Comparison of ENCODE assay signal across 26 mouse cellular contexts in the genomic region with DNA sequence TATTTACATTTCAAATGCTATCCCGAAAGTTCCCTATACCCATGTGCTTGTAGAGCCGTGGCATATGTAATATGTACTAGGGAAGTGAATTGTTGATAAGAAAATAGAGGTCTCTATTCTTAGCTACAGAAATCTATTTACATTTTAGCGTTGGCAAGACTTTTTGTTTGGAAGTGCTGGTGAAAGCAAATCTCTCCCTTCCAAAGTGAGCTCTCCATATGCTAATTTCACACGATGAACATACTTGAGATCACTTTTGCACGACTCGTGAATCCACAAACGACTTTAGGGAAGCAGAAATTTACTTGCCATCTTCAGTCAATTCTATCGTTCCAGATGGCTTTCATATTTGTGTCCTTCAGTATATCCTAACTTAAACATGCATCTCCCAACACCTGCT. TPM values are rescaled to one million over a fixed set of nuclear protein-coding genes. Genes with fewer than 3 reads are reported as not detected.
DNase-seq lines count a peak whose midpoint lies in the region; ATAC-seq and TF ChIP-seq lines count a peak whose summit lies in the region.
"Had no signal": no experiment of that assay in that cellular context is flagged by ENCODE, and none has a peak within 500 bp of the region (broad histone marks: within the 10 kb centered on the region; RNA-seq: fewer than 3 reads in every experiment).

No protein-coding gene starts in this region.

- H3K27me3 ChIP-seq in forebrain, embryonic 16.5 days (replicated peaks; ENCODE audit: control insufficient read depth, insufficient read depth, low read length), result no peaks in the 10 kb centered on the region
- H3K27me3 ChIP-seq in forebrain, embryonic 12.5 days, result no peaks in the 10 kb centered on the region
- H3K27me3 ChIP-seq in lung, embryonic 16.5 days (ENCODE audit: control insufficient read depth, insufficient read depth, low read depth, low read length), result no peaks in the 10 kb centered on the region
- H3K27me3 ChIP-seq in lung, postnatal 0 days (replicated peaks; ENCODE audit: insufficient read depth, low read length), result no peaks in the 10 kb centered on the region
- no peaks in the 10 kb centered on the region for H3K27me3 ChIP-seq in embryonic facial prominence, embryonic 10.5 days (replicated peaks; ENCODE audit: low read depth, poor library complexity, severe bottlenecking)
- H3K27me3 ChIP-seq: CH12.LX; embryonic facial prominence, embryonic 13.5 days; embryonic facial prominence, embryonic 15.5 days; forebrain, embryonic 13.5 days; Patski had no signal

- no peaks in the 10 kb centered on the region for H3K4me1 ChIP-seq in forebrain, embryonic 16.5 days (replicated peaks; ENCODE audit: control insufficient read depth, insufficient read depth, low read length)
- no peaks in the 10 kb centered on the region for H3K4me1 ChIP-seq in forebrain, embryonic 12.5 days
- no peaks in the 10 kb centered on the region for H3K4me1 ChIP-seq in lung, embryonic 16.5 days (replicated peaks; ENCODE audit: control insufficient read depth, insufficient read depth, low read length)
- H3K4me1 ChIP-seq in lung, postnatal 0 days (ENCODE audit: insufficient read depth, low read depth, low read length), result no peaks in the 10 kb centered on the region
- peaks cover 3% of the 10 kb centered on the region; the same call in 1 of the 2 replicates for H3K4me1 ChIP-seq in embryonic facial prominence, embryonic 10.5 days
- H3K4me1 ChIP-seq: embryonic facial prominence, embryonic 13.5 days; embryonic facial prominence, embryonic 15.5 days; forebrain, embryonic 13.5 days had no signal

- 61% methylated on average over 8 of the region's 8 CpGs for WGBS in forebrain, embryonic 16.5 days
- 86% methylated on average over 8 of the region's 8 CpGs for WGBS in forebrain, embryonic 12.5 days
- WGBS in lung, embryonic 16.5 days, result 50% methylated on average over 8 of the region's 8 CpGs
- 46% methylated on average over 8 of the region's 8 CpGs for whole genome bisulfite sequencing in lung, postnatal 0 days
- 87% methylated on average over 8 of the region's 8 CpGs for WGBS in embryonic facial prominence, embryonic 10.5 days

- H3K36me3 ChIP-seq in forebrain, embryonic 16.5 days (ENCODE audit: control insufficient read depth, insufficient read depth), result no peaks in the 10 kb centered on the region
- no peaks in the 10 kb centered on the region for H3K36me3 ChIP-seq in forebrain, embryonic 12.5 days (replicated peaks)
- no peaks in the 10 kb centered on the region for H3K36me3 ChIP-seq in lung, embryonic 16.5 days (ENCODE audit: control insufficient read depth, insufficient read depth, low read length)
- no peaks in the 10 kb centered on the region for H3K36me3 ChIP-seq in lung, postnatal 0 days (ENCODE audit: insufficient read depth, low read length)
- no peaks in the 10 kb centered on the region for H3K36me3 ChIP-seq in embryonic facial prominence, embryonic 10.5 days (replicated peaks)
- H3K36me3 ChIP-seq: embryonic facial prominence, embryonic 13.5 days; embryonic facial prominence, embryonic 15.5 days; G1E had no signal

- H3K9me3 ChIP-seq in forebrain, embryonic 16.5 days (ENCODE audit: control insufficient read depth, low read length), result no peaks in the 10 kb centered on the region
- H3K9me3 ChIP-seq in forebrain, embryonic 12.5 days, result no peaks in the 10 kb centered on the region
- H3K9me3 ChIP-seq in lung, embryonic 16.5 days (ENCODE audit: control insufficient read depth, low read length), result no peaks in the 10 kb centered on the region
- no peaks in the 10 kb centered on the region for H3K9me3 ChIP-seq in lung, postnatal 0 days (ENCODE audit: low read length)
- H3K9me3 ChIP-seq in embryonic facial prominence, embryonic 10.5 days, result no peaks in the 10 kb centered on the region
- H3K9me3 ChIP-seq: embryonic facial prominence, embryonic 13.5 days; embryonic facial prominence, embryonic 15.5 days; forebrain, embryonic 13.5 days; G1E had no signal

- H3K27ac ChIP-seq in forebrain, embryonic 16.5 days (ENCODE audit: low read length), result no peak overlapping the region
- no peak overlapping the region for H3K27ac ChIP-seq in forebrain, embryonic 12.5 days
- H3K27ac ChIP-seq in lung, embryonic 16.5 days (ENCODE audit: low read length), result no peak overlapping the region
- no peak overlapping the region for H3K27ac ChIP-seq in lung, postnatal 0 days (ENCODE audit: low read length)
- no peak overlapping the region for H3K27ac ChIP-seq in embryonic facial prominence, embryonic 10.5 days (replicated peaks)
- H3K27ac ChIP-seq: embryonic facial prominence, embryonic 13.5 days; embryonic facial prominence, embryonic 15.5 days; forebrain, embryonic 13.5 days had no signal

- H3K4me2 ChIP-seq in forebrain, embryonic 16.5 days (ENCODE audit: low read length), result no peak overlapping the region
- no peak overlapping the region for H3K4me2 ChIP-seq in forebrain, embryonic 12.5 days
- no peak overlapping the region for H3K4me2 ChIP-seq in lung, embryonic 16.5 days (ENCODE audit: low read depth, low read length)
- no peak overlapping the region for H3K4me2 ChIP-seq in lung, postnatal 0 days (replicated peaks; ENCODE audit: low read depth, low read length)
- H3K4me2 ChIP-seq: embryonic facial prominence, embryonic 13.5 days; embryonic facial prominence, embryonic 15.5 days; forebrain, embryonic 13.5 days had no signal

- ATAC-seq in forebrain, embryonic 16.5 days, result peak; percentile 64
- no peak for ATAC-seq in forebrain, embryonic 12.5 days (ENCODE audit: low FRiP score)
- ATAC-seq in lung, embryonic 16.5 days (ENCODE audit: low read depth), result peak; percentile 62; the same call in 1 of the 2 replicates
- no peak for ATAC-seq in lung, postnatal 0 days
- ATAC-seq: activated CD4-positive, CD25-positive, alpha-beta regulatory T cell, adult 4 months; CD4-positive, CD25-positive, alpha-beta regulatory T cell, adult 4 months; forebrain, embryonic 13.5 days had no signal

- no peak for TF ChIP-seq EP300 in lung, postnatal 0 days (IDR thresholded peaks at IDR 0.05)

- TF ChIP-seq CTCF in lung, postnatal 0 days (IDR thresholded peaks at IDR 0.05), result no peak
- no peak for TF ChIP-seq CTCF in brain, embryonic 14.5 days (IDR thresholded peaks at IDR 0.05; ENCODE audit: borderline replicate concordance, extremely low read depth, insufficient read depth, insufficient read length)

- no peak for TF ChIP-seq POLR2A in brain, embryonic 14.5 days (IDR thresholded peaks at IDR 0.05; ENCODE audit: borderline replicate concordance, extremely low read depth, insufficient read depth, insufficient read length, poor library complexity, severe bottlenecking)

- no peak for DNase-seq in lung, postnatal 0 days (ENCODE audit: low spot score)
- peak; percentile 28 for DNase-seq in brain, embryonic 14.5 days (ENCODE audit: low read depth)
- DNase-seq in telencephalon, adult 2 months (ENCODE audit: low read depth, low spot score), result peak; percentile 23
- no peak for DNase-seq in embryonic facial prominence, embryonic 10.5 days (ENCODE audit: low spot score)
- DNase-seq in right cerebral cortex, adult 2 months (ENCODE audit: low spot score in 2 of 2), result no peak
- DNase-seq: adrenal gland, adult 8-10 months; adrenal gland, postnatal 14 days; adrenal gland, postnatal 36 days; B cell, adult 2 months; cerebellum, adult 11-12 months; cerebellum, adult 2 months; cerebellum, adult 9-10 months; cerebellum, postnatal 10 days; cerebellum, postnatal 25 days had no signal

- H3K9ac ChIP-seq in forebrain, embryonic 16.5 days (replicated peaks; ENCODE audit: low read depth, low read length), result no peak overlapping the region
- no peak overlapping the region for H3K9ac ChIP-seq in forebrain, embryonic 12.5 days
- no peak overlapping the region for H3K9ac ChIP-seq in lung, embryonic 16.5 days (ENCODE audit: low read length)
- H3K9ac ChIP-seq in lung, postnatal 0 days (replicated peaks; ENCODE audit: low read depth), result no peak overlapping the region
- H3K9ac ChIP-seq: embryonic facial prominence, embryonic 13.5 days; embryonic facial prominence, embryonic 15.5 days; forebrain, embryonic 13.5 days had no signal

- H3K4me3 ChIP-seq in forebrain, embryonic 16.5 days (replicated peaks; ENCODE audit: low read length), result no peak overlapping the region
- H3K4me3 ChIP-seq in forebrain, embryonic 12.5 days (replicated peaks), result no peak overlapping the region
- H3K4me3 ChIP-seq in lung, embryonic 16.5 days (ENCODE audit: low read length), result no peak overlapping the region
- H3K4me3 ChIP-seq in lung, postnatal 0 days (ENCODE audit: low read depth, low read length), result no peak overlapping the region
- no peak overlapping the region for H3K4me3 ChIP-seq in embryonic facial prominence, embryonic 10.5 days
- H3K4me3 ChIP-seq: embryonic facial prominence, embryonic 13.5 days; embryonic facial prominence, embryonic 15.5 days; erythroblast, embryonic 14.5 days; forebrain, embryonic 13.5 days had no signal

RNA-seq across cellular contexts. Expression of gene Otogl, which starts 36.7 kb away (rescaled TPM):
- 0.03 and 0.06 TPM in 2 replicates for polyA plus RNA-seq in forebrain, embryonic 16.5 days (2015; fragmentation: Nextera tagmentation; extraction: Ambion mirVana)
- polyA plus RNA-seq in forebrain, embryonic 12.5 days (2016; fragmentation: Nextera tagmentation; extraction: Ambion mirVana), result not detected in 2 replicates
- 0.06 and 0.21 TPM in 2 replicates for polyA plus RNA-seq in lung, embryonic 16.5 days (2015; fragmentation: Nextera tagmentation; extraction: Ambion mirVana)
- polyA plus RNA-seq in lung, postnatal 0 days (2015; fragmentation: Nextera tagmentation; extraction: Ambion mirVana), result 0.01 and 0.02 TPM in 2 replicates
- 0.03 and 0.07 TPM in 2 replicates for polyA plus RNA-seq in brain, embryonic 14.5 days (2012; rRNA removed)
- polyA plus RNA-seq in embryonic facial prominence, embryonic 10.5 days (2016; fragmentation: Nextera tagmentation; extraction: Ambion mirVana), result 0.09 and 0.10 TPM in 2 replicates
- polyA plus RNA-seq: activated CD4-positive, CD25-positive, alpha-beta regulatory T cell, adult 4 months; CD4-positive, CD25-positive, alpha-beta regulatory T cell, adult 4 months; erythroblast, embryonic 14.5 days; forebrain, embryonic 13.5 days; G1E had no signal

Comparison
In these comparisons a context has a peak if more than half of its experiments do, and no peak if none do; other contexts are left out.
1. ATAC-seq: peak in forebrain, embryonic 16.5 days (single experiment) and lung, embryonic 16.5 days (single experiment); none in forebrain, embryonic 12.5 days (single experiment) and lung, postnatal 0 days (single experiment).
2. DNase-seq: peak in brain, embryonic 14.5 days (single experiment) and telencephalon, adult 2 months (single experiment); none in lung, postnatal 0 days (single experiment), embryonic facial prominence, embryonic 10.5 days (single experiment) and right cerebral cortex, adult 2 months (0 of 2).